Mouse (Mus musculus): ENCODE measurements around the gene Per2. TPM values are rescaled to one million over a fixed set of nuclear protein-coding genes. Genes with fewer than 3 reads are reported as not detected.
"Not testable (repeated sequence)": the region's sequence is repeated elsewhere in the genome, so short reads cannot be mapped to it uniquely, and the experiment has no call there.

The Per2 gene
- total and polyA plus RNA-seq, 3 experiments = 2.7 to 5.8 (median 4.7) TPM

- H3K36me3 ChIP-seq (replicated peaks in 1 of 2; ENCODE audit: control insufficient read depth in 1 of 2, insufficient read depth in 1 of 2, low read length in 1 of 2); in situ Hi-C loops (cut with MboI; ENCODE audit: low pct_ligation_motif_present, low pct_unique_long_range_greater_than_20kb, low sequenced_read_pairs); H3K9me3 ChIP-seq (replicated peaks; ENCODE audit: low read length); H3K79me2 ChIP-seq (replicated peaks; ENCODE audit: control insufficient read depth, extremely low read depth, insufficient read depth, poor library complexity, severe bottlenecking); H3K27me3 ChIP-seq (replicated peaks); dilution Hi-C loops (cut with MboI; ENCODE audit: extremely low pct_ligation_motif_present, extremely low pct_unique_long_range_greater_than_20kb, low sequenced_read_pairs): not testable (repeated sequence)
- Histone ChIP-seq H3K27ac (ENCODE audit: insufficient read depth, low read depth) (peak overlapping the region; percentile 73), H3K4me2 (ENCODE audit: insufficient read depth, low read depth, poor library complexity, severe bottlenecking) (peak overlapping the region; percentile 89), H3K9ac (ENCODE audit: insufficient read depth, low read depth) (peak overlapping the region; percentile 10; the same call in 1 of the 2 replicates), H3K4me3 (replicated peaks in 1 of 3; ENCODE audit: low read depth in 2 of 3, low read length in 2 of 3, poor library complexity in 1 of 3) (peak overlapping the region in 1 of 3 experiments; percentile 17), H3K4me1 (ENCODE audit: control insufficient read depth in 1 of 2, insufficient read depth in 2 of 2) (peaks cover 4 to 17% of the 10 kb centered on the region in 2 experiments; a peak in 2 of 4 replicates)
- DNase-seq (ENCODE audit: extremely low read depth) = peak; percentile 96
- TF ChIP-seq HCFC1 (IDR thresholded peaks at IDR 0.05; ENCODE audit: low read depth, low read length) (peak; percentile 54; the same call in 1 of the 2 replicates), IRF4 (IDR thresholded peaks at IDR 0.05; ENCODE audit: low read depth, low read length) (peak; percentile 46; the same call in 1 of the 2 replicates), ELF1 (IDR thresholded peaks at IDR 0.05; ENCODE audit: low read depth, low read length) (peak; percentile 31; the same call in 1 of the 2 replicates), MEF2A (IDR thresholded peaks at IDR 0.05; ENCODE audit: borderline replicate concordance, low read depth, low read length) (peak; percentile 62; the same call in 1 of the 2 replicates), TBP (conservative IDR thresholded peaks at IDR 0.05; ENCODE audit: low read depth, low read length) (peak; percentile 76), NRF1 (IDR thresholded peaks at IDR 0.05; ENCODE audit: low read depth, low read length) (peak; percentile 43; the same call in 1 of the 2 replicates), MAX (IDR thresholded peaks at IDR 0.05; ENCODE audit: low read length) (peak; percentile 44; the same call in 1 of the 2 replicates), MYC (IDR thresholded peaks at IDR 0.05; ENCODE audit: low read depth, low read length) (peak; percentile 75; the same call in 1 of the 2 replicates), POLR2A (IDR thresholded peaks at IDR 0.05; ENCODE audit: low read depth, low read length) (peak; percentile 47; the same call in 1 of the 2 replicates), TCF12 (IDR thresholded peaks at IDR 0.05; ENCODE audit: low read depth, low read length) (peak; percentile 47; the same call in 1 of the 2 replicates), SIN3A (IDR thresholded peaks at IDR 0.05; ENCODE audit: low read length) (peak; percentile 75; the same call in 1 of the 2 replicates)
Observed at GRCm38 (mm10) chr1:91478145-91478544, 19.0 kb upstream of the Per2 start.

GRCm38 (mm10) chr1:91469888-91470419 lies 10.8 kb upstream of the Per2 start:
- no peak for DNase-seq (ENCODE audit: extremely low read depth)
- Histone ChIP-seq H3K79me2 (replicated peaks; ENCODE audit: control insufficient read depth, extremely low read depth, insufficient read depth, poor library complexity, severe bottlenecking) (no peaks in the 10 kb centered on the region), H3K4me3 (replicated peaks in 1 of 3; ENCODE audit: low read depth in 2 of 3, low read length in 2 of 3, poor library complexity in 1 of 3) (no peak overlapping the region), H3K36me3 (replicated peaks in 1 of 2; ENCODE audit: control insufficient read depth in 1 of 2, insufficient read depth in 1 of 2, low read length in 1 of 2) (peaks cover 13 to 17% of the 10 kb centered on the region in 2 experiments), H3K27ac (ENCODE audit: insufficient read depth, low read depth) (no peak overlapping the region), H3K27me3 (replicated peaks) (no peaks in the 10 kb centered on the region), H3K4me1 (ENCODE audit: control insufficient read depth in 1 of 2, insufficient read depth in 2 of 2) (no peaks in the 10 kb centered on the region), H3K9ac (ENCODE audit: insufficient read depth, low read depth) (no peak overlapping the region), H3K9me3 (replicated peaks; ENCODE audit: low read length) (no peaks in the 10 kb centered on the region), H3K4me2 (ENCODE audit: insufficient read depth, low read depth, poor library complexity, severe bottlenecking) (no peak overlapping the region)
- dilution Hi-C loops (cut with MboI; ENCODE audit: extremely low pct_ligation_motif_present, extremely low pct_unique_long_range_greater_than_20kb, low sequenced_read_pairs) = no loop called here
- in situ Hi-C loops (cut with MboI; ENCODE audit: low pct_ligation_motif_present, low pct_unique_long_range_greater_than_20kb, low sequenced_read_pairs) = no loop called here
- TF ChIP-seq ZKSCAN1 (IDR thresholded peaks at IDR 0.05; ENCODE audit: borderline replicate concordance, low read depth, low read length) (no peak), UBTF (IDR thresholded peaks at IDR 0.05; ENCODE audit: low read depth, low read length) (no peak), BHLHE40 (IDR thresholded peaks at IDR 0.05; ENCODE audit: low read depth, low read length) (no peak), SMC3 (IDR thresholded peaks at IDR 0.05; ENCODE audit: low read depth, low read length) (peak; percentile 1; the same call in 1 of the 2 replicates), MEF2A (IDR thresholded peaks at IDR 0.05; ENCODE audit: borderline replicate concordance, low read depth, low read length) (no peak), CHD1 (IDR thresholded peaks at IDR 0.05; ENCODE audit: low read depth, low read length) (no peak), POLR2AphosphoS2 (IDR thresholded peaks at IDR 0.05; ENCODE audit: low read depth, low read length) (peak; percentile 92), ZC3H11A (IDR thresholded peaks at IDR 0.05; ENCODE audit: low read depth, low read length) (no peak), HCFC1 (IDR thresholded peaks at IDR 0.05; ENCODE audit: low read depth, low read length) (no peak), SIN3A (IDR thresholded peaks at IDR 0.05; ENCODE audit: low read length) (no peak), ETS1 (conservative IDR thresholded peaks at IDR 0.05; ENCODE audit: low read depth, low read length) (no peak), RCOR1 (conservative IDR thresholded peaks at IDR 0.05; ENCODE audit: low read depth, low read length) (no peak), CTCF (conservative IDR thresholded peaks at IDR 0.05 in 1 of 2, IDR thresholded peaks at IDR 0.05 in 1 of 2; ENCODE audit: low read depth in 2 of 2, low read length in 2 of 2) (no peak), NELFE (IDR thresholded peaks at IDR 0.05; ENCODE audit: low read depth, low read length) (peak; percentile 33; the same call in 1 of the 2 replicates), RAD21 (IDR thresholded peaks at IDR 0.05; ENCODE audit: low read depth, low read length) (no peak), CHD2 (IDR thresholded peaks at IDR 0.05; ENCODE audit: low read length) (peak; percentile 55; the same call in 1 of the 2 replicates), NRF1 (IDR thresholded peaks at IDR 0.05; ENCODE audit: low read depth, low read length) (no peak), TCF12 (IDR thresholded peaks at IDR 0.05; ENCODE audit: low read depth, low read length) (no peak), POLR2A (IDR thresholded peaks at IDR 0.05; ENCODE audit: low read depth, low read length) (peak; percentile 60), MAX (IDR thresholded peaks at IDR 0.05; ENCODE audit: low read length) (no peak), JUND (conservative IDR thresholded peaks at IDR 0.05; ENCODE audit: low read depth, low read length) (no peak), PAX5 (IDR thresholded peaks at IDR 0.05; ENCODE audit: low read length) (no peak), IRF4 (IDR thresholded peaks at IDR 0.05; ENCODE audit: low read depth, low read length) (no peak), EP300 (IDR thresholded peaks at IDR 0.05; ENCODE audit: low read length) (no peak), TBP (conservative IDR thresholded peaks at IDR 0.05; ENCODE audit: low read depth, low read length) (no peak), MAFK (IDR thresholded peaks at IDR 0.05; ENCODE audit: insufficient replicate concordance, low read length) (no peak), ELF1 (IDR thresholded peaks at IDR 0.05; ENCODE audit: low read depth, low read length) (no peak), MYC (IDR thresholded peaks at IDR 0.05; ENCODE audit: low read depth, low read length) (no peak; the same call in 1 of the 2 replicates), GABPA (IDR thresholded peaks at IDR 0.05; ENCODE audit: insufficient replicate concordance, low read depth, low read length) (no peak)
